Mouse (Mus musculus) lung, adult 18-20 months (tissue): Measurements from ENCODE around the gene Spata5.

ENCODE experiments used
- DNase-seq, 2 experiments: peaks; one replicate each; pipeline ENCODE4 v3.0.0; 2022; ENCODE audit warnings: mixed read lengths in 2 of 2

Spata5 gene

GRCm38 (mm10) chr3:37421179-37421578 lies 1.5 kb downstream of the Spata5 start:
- DNase-seq: no peak

GRCm38 (mm10) chr3:37426069-37426468 lies 6.4 kb downstream of the Spata5 start:
- no peak for DNase-seq

- DNase-seq: no peak
These were observed 10.7 kb downstream of the Spata5 start for GRCm38 (mm10) chr3:37430359-37430758.

GRCm38 (mm10) chr3:37439770-37440169 lies 20.1 kb downstream of the Spata5 start:
- DNase-seq: no peak

- DNase-seq: no peak
These were observed 23.7 kb downstream of the Spata5 start for GRCm38 (mm10) chr3:37443409-37443808.

- DNase-seq: no peak
These were observed 36.3 kb downstream of the Spata5 start for GRCm38 (mm10) chr3:37455992-37456391.

GRCm38 (mm10) chr3:37468170-37468569 lies 48.5 kb downstream of the Spata5 start:
- DNase-seq: no peak

- DNase-seq: no peak
These were observed 49.7 kb downstream of the Spata5 start for GRCm38 (mm10) chr3:37469353-37469752.

GRCm38 (mm10) chr3:37470867-37471266 lies 51.2 kb downstream of the Spata5 start:
- DNase-seq: no peak

- no peak for DNase-seq
These were observed 52.8 kb downstream of the Spata5 start for GRCm38 (mm10) chr3:37472461-37472860.

GRCm38 (mm10) chr3:37476485-37476884 lies 56.8 kb downstream of the Spata5 start:
- DNase-seq: no peak

- DNase-seq: no peak
These were observed 57.9 kb downstream of the Spata5 start for GRCm38 (mm10) chr3:37477438-37478188.

- DNase-seq: no peak
These were observed 60.1 kb downstream of the Spata5 start for GRCm38 (mm10) chr3:37479771-37480170.

- DNase-seq: no peak
These were observed 61.6 kb downstream of the Spata5 start for GRCm38 (mm10) chr3:37481295-37481694.

GRCm38 (mm10) chr3:37482720-37483119 lies 63.0 kb downstream of the Spata5 start:
- no peak for DNase-seq

GRCm38 (mm10) chr3:37483709-37484265 lies 64.1 kb downstream of the Spata5 start:
- DNase-seq: no peak

GRCm38 (mm10) chr3:37487639-37488038 lies 67.9 kb downstream of the Spata5 start:
- DNase-seq: no peak

- DNase-seq: no peak
These were observed 68.5 kb downstream of the Spata5 start for GRCm38 (mm10) chr3:37488173-37488572.

- no peak for DNase-seq
These were observed 70.3 kb downstream of the Spata5 start for GRCm38 (mm10) chr3:37490025-37490424.

- no peak for DNase-seq
These were observed 81.2 kb downstream of the Spata5 start for GRCm38 (mm10) chr3:37500939-37501338.

GRCm38 (mm10) chr3:37502552-37502951 lies 82.9 kb downstream of the Spata5 start:
- DNase-seq: no peak

- DNase-seq: no peak
These were observed 84.2 kb downstream of the Spata5 start for GRCm38 (mm10) chr3:37503846-37504245.

GRCm38 (mm10) chr3:37510055-37511032 lies 90.6 kb downstream of the Spata5 start:
- no peak for DNase-seq
